Mouse (Mus musculus) stomach, postnatal 0 days (tissue): ENCODE measurements at regions not wholly inside any gene's neighbourhood (a gene's known extent, or its start where the extent isn't known, plus 50 kb on each side); places are given as distances from the start of the nearest gene placed in this dataset.

Experiments
- CTCF ChIP-seq: IDR thresholded peaks from 2 replicates; pipeline ENCODE4 v1.5.1; 2016; ENCODE audit warnings: antibody characterized with exemption, low read depth, mild to moderate bottlenecking, moderate library complexity
- EP300 ChIP-seq: optimal IDR thresholded peaks from 2 replicates; pipeline ENCODE3; 2016; ENCODE audit warnings: antibody characterized with exemption

- TF ChIP-seq CTCF (no peak), EP300 (no peak)
Observed at GRCm38 (mm10) chr9:50150091-50150490, 194.7 kb downstream of the Rpl10-ps3 start.
